Mouse (Mus musculus): ENCODE measurements at regions not wholly inside any gene's neighbourhood (a gene's known extent, or its start where the extent isn't known, plus 50 kb on each side); places are given as distances from the start of the nearest gene placed in this dataset.

DNA sequence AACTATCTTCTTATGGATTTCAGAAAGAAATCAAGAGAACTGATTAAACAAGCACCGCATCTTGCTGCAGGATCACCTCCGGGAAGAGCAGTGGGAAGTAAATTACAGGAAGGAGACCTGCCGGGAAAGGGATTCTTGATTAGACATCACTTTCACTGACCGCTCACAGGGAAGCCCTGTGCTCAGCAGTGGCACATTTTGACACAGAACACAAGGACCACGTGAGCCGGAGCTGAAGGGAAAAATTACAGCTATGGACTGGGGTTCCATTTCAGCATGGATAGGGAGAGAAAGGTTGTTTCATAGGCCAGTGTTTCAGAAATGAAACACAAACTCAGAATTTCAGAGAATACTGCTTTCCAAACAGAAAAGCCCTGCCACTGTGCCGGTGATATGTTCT, 105.0 kb upstream of the Isl1 start:
- DNase-seq = no peak

DNA sequence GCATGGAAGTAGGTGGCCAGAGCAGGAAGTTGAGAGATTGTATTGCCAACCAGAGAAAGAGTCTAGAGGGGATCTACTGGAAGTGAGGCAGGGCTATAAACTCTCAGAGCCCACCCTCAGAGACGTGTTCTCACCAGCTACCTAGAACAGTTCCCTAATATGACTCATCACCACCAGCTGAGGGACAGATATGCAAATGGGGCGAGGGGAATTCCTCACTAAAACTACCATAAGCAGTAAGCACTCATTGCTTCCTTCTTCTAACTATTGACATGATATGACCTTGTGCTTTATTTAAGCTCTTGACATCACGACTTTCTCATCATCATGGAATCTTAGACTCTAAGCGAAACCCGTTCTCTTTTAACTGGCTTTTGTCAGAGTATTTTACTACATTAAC, 101.2 kb upstream of the Isl1 start:
- no peak for DNase-seq
